Mouse (Mus musculus): ENCODE measurements around the gene Prdm15. TPM values are rescaled to one million over a fixed set of nuclear protein-coding genes. Genes with fewer than 3 reads are reported as not detected.
A peak's percentile ranks its signal among the peaks of the same experiment; 100 is the strongest.

Gene Prdm15
- total RNA-seq (2021): 1 to 10 TPM; 5.1 to 7.1 TPM

DNA sequence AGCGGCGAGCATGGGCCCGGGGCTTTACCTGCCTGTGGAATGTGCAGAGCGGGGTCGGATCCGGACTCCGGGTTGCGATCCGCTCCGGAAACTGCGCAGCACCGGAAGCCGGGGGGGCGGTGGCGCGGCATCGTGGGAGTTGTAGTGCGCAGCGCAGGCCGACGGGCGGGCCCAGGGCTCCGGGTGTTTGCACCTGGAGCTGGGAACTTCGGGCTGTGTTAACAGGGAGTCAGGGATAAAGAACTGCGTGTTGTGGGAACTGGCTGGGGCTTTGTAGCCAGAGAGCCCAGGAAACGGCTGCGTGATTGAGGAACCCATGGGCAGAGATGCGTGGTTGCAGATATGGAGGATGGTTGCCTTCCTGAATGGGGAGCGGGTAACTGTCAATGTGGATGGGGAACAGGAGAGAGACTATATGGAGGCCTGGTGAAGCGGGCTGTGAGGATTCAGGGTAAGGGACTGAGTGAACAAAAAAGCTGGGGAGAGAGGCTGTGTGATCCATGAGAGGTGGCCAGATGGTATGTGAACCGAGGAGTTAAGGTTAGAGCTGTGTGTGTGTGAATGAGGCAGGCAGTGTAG lies at the start of gene Prdm15:
TSS of gene Prdm15 (minus strand) at position 110 of the 579 bp plus-strand sequence.
- peak; percentile 90 for DNase-seq

DNA sequence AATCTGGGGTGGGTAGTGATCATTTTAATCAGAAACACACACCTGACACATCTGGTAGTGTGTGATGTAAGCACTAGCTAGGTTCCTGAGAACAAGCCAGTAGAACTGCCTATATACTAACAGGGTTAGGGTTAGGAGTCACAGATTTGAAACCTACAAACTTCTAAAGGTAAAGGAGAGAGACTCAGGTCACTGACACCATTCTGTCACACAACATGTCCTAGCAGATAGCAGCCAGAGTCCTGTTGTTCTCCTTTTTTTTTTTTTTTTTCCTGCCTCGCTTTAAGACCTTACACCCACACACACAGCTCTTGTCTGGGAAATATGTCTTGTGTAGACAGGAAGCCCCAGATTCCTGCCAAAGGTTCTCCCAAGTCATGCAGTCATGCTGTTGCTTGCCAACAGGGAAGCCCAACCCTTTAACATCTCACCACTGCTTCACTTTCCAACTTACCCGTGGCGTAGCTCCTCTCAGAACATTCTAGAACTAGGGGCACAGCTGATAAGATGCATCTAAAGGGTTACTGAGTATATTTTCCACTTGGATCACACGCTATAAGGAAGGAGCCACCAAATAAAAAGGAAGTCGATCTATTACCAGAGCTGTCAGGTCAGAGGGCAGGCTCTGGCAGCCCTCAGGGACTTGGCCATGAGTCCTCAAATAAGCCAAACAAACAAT lies 45.8 kb upstream of the Prdm15 start:
- DNase-seq: peak; percentile 66

DNA sequence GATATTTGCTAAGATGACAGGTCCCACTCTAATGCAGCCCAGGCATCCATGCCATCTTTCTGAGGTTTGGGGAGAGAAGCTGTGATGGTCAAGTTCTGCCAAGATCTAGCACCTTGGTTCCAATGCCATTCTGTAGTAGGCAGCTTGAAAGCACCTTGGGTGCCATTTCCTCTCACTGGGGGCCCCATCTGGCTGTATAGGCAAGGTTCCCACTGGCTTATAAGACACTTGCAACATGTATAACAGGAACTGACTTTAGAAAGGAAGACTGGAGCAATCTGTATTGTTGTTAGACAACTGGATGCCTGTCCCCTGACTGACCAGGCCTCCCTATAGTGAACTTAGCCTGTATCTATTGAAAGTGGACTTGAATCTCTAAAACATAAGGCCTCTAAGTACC lies 36.1 kb upstream of the Prdm15 start:
- no peak for DNase-seq

DNA sequence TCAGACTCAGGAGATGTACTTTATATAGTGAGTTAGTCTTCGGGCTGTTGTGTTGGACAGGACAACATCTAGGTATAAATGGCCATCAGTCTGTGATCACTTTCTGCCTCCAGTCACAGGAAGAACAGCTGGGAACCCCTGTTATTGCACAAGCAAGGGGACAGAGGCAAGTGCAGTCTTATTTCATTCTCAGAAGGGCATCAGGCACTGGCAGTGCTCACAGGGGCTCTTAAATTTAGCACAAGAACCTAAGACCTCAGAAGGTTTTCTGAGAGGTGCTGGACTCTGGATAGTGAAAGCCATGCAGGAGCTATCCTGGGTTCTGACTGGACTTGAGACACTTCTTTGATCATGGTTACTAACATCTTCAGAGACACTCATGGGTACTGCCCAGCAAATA lies 32.0 kb upstream of the Prdm15 start:
- DNase-seq: no peak

DNA sequence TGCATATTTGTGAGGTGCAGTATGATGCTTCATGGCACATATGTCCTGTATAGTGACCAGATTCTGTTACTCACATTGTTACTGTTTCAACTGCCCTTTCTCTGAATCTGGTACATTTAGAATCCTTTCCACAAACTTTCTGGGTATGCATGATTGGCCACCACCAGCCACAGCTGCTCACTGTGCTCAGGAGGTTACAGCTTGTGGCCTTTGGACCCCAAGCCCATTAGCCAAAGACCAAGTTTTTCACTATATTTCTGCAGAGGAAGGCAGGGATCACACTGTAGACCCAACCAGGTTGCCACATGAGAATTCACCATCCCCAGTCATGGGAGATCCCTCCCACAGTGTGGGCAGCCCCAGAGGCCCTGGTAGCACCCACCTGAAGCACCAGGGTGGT lies 31.2 kb upstream of the Prdm15 start:
- no peak for DNase-seq

DNA sequence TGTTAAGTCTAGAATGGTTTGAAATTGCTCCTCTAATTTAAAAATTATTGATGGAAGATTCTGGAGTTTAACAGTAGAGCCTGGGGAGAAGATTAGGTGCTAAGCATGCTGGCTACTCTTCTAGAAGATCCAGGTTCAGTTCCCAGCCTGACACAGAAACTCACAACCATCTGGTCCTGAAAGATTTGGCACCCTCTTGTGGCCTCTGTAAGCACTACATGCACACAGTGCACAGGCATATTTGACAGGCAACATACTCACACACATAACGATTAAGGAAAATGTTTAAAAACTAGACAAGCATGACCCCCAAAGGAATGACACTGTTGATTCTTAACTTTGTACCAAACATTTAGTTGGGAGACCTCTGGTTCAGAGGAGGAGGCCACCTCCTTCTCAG lies 27.5 kb upstream of the Prdm15 start:
- DNase-seq: peak; percentile 65

DNA sequence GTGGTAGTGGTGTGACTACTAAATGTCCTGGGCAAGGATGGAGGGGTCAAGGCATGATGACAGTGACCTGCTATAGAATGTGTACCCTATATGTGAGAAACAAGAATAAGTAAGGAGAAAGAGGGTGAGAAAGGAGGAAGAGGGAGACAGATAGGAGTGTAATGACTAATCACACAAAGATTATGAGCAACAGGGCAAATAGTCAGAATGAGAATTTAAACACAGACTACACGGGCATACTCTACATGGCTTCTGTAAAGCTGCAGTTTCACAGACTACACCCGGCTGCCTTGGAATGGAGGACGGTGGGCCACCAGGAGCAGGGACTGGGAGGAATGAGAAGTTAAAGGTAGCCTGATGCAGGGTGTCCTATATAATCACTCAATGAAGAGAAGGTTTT lies 25.9 kb upstream of the Prdm15 start:
- no peak for DNase-seq

DNA sequence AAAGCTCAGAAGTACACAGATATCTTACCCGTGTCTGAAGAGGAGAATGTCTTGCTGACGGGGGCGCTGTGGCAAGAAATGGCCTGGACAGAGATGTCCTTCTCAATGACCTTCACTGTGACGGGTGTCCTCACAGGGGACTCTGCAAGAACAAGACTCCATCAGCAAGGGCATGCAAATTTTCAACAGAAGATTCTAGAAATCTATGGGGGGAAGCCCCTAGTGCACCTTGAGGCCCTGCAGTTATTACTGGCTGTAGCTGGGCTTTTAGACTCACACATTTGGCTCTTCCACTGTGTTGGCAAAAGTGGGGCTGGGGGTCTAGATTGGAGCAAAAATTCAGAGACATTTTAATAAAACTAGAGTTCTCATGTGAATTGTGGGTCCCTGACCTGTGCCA lies 23.5 kb upstream of the Prdm15 start:
- DNase-seq: no peak

DNA sequence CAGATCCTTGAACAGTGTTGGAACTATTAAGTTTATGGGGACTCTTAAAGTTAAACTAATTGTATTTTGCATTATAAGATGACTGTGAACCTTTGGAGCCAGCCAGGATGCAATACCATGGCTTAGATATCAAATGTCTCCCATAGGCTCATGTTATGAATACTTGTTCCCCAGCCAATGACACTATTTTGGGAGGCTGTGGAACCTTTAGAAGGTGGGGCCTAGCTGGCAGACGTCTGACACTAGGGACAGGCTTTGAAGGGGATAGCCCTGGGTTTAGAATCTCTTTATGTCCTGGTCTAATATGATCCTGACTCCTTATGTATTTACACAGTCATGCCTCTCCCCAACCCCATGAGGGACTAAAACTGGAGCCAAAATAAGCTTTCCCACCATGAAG lies 22.7 kb upstream of the Prdm15 start:
- DNase-seq: no peak

DNA sequence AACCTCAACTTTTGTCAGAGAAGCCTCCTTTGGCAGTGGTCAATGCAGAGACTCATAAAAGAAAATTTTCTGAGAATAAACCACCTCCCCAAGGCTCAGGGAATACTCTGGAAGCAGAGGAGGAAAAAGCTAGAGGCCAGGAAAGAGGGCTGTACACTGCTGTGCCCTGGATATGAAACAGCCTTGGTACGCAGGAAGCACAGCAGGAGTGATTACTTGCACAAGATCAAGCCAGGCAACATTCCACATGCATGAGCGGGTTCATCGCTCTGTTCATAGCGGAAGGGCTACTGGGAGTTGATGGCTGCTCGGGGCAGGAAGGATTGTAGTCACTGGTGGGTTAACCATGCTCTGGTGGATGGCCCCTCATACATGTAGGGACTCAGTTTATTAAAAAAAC lies 21.0 kb upstream of the Prdm15 start:
- no peak for DNase-seq

DNA sequence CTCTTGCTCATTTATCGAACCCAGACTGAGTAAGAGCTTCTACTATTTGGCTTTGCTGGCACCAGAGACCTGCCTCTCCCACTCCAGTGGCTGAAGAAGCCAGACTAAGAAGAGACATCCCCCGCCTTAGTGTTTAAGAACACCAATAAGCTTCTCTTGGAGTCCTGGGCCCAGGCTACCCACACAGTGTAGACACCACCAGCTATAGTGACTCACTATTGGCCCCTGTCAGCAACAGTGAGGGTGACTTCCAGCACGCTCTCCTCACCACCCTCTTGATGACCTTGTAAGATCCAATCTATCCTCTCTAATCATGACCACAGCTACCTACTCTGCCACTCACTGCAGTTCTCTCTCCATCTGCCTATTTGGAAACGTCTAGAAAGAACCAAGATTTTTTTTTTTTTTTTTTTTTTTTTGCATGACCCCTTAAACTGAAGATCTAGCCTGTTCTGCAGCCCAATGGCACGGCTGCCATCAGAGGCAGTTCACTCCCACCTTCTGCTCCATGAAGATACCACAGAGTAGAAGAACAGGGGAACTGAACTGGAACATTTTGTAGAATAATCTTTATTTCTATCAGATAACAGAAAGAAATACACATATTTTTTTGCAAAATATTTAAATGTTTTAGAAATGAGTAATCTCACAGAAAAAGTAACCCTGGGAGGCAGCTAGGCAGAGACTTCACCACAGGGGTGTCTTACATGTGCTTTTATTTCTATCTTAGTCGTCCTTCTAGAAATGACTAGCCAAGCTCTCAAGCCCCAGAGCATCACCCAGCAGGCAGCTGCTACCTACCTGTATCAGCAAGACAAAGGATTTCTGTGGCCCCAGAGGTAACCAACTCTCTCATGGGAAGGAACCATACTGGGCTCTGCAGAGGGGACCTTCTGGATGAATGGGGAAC lies 17.8 kb upstream of the Prdm15 start:
- DNase-seq: no peak

DNA sequence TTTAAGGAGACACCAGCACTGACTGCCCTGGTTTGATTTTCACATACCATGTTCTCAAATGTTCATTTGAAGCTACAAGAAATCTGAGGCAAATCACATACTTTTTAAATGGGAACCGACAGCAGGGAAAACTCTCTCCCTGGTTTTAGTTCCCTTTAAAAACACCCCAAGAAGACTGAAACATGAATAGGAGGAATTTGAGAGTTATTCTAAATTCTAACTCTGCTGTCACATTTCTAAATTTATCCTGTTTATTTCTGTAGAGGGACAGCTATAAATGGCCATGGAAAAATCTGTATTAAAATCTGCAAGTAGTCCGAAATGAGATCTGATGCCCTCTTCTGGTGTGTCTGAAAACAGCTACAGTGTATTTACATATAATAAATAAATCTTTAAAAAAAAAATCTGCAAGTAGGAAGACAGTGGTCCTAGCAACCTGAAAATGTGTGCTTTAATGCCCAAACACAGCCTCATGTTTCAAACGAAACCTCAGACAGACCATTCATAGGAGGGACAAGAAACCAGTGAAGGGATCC lies 12.3 kb upstream of the Prdm15 start:
- no peak for DNase-seq

DNA sequence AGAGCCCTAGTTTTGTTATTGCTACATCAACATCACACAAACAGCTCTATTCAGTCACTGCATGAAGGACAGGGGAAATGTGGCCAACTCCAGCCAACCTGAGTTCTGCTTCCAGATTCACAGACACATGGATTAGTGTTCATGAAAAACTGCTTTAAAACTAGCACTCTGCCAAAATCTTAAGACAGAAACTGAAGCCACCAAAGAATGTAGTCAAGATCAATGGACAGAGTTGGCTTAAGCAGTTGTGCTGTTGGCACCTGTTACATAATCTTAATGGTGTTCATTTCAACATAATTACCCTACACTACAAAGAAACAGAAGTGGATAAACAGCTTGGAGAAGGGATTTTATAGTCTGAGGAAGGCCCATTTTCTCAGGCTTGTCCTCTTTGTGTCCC lies 4.4 kb upstream of the Prdm15 start:
- DNase-seq: no peak

DNA sequence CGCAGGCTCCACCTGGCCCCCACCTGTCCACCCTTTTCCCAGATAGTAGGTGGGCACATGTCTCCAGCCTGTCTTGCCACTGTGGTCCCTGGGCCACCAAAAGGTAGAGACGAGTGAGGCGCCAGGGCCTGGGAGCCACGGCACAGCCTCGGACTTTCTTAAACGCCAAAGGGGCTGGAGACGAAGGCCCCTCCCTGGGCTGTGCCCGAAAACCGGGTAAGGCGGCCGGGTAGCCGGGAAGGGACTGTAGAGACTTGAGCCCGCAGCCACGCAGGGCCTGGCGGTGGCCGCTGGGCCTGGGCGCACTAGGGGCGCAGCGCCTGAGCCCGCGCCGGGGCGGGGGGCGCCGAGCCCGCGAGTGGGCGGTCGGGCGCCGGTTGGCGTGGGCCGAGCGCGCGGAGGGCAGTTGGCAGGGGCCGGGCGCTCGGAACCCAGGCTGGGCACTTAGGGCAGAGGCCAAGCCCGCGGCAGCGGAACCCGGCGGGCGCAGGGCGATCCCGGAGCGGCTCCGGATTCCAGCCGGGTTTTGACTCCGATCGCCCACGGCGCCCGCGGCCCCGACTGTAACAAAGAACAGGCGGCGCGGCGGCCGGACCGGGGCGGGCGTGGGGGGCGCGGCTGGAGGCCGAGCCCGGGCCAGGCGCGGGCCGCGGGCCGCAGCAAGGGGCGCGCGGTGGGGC lies 449 bp downstream of the Prdm15 start:
- peak; percentile 91 for DNase-seq

DNA sequence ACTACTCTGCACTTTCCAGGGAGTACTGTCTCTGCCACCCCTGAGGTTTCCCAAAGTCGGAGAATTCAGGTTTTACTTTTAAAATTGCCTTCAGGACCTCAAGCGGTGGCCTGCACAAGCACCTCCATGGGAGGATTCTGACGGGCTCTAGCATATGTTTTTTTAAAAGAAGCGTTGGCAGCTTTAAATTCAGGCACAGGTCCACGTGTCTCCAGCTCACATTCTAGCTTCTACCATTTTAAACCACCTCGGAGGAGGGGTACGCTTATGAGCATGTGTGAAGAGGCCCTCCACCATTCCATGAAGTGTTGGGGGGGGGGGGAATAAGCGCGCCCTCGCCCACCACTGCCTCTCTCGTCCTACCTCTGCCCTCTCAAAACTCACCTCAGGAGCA lies 986 bp downstream of the Prdm15 start:
- DNase-seq: no peak

DNA sequence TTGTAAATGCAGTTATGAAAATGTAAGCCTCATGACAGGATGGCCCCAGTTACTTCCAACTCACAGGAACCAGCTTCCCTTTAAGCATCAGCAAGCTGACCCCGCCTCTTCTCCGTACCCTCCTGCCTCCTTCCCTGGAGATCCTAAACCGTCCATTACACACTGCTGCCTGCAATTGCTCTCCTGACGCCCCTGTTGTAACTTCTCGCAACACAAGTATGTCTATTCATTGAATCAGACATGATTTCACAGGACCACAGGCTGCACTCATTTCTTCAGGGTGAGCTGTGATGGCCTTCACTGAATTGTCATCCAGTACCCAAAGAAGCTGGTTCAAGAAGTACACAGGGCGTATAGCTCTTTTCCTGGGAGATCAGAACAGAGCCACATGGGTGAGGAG lies 2.8 kb downstream of the Prdm15 start:
- DNase-seq: no peak

DNA sequence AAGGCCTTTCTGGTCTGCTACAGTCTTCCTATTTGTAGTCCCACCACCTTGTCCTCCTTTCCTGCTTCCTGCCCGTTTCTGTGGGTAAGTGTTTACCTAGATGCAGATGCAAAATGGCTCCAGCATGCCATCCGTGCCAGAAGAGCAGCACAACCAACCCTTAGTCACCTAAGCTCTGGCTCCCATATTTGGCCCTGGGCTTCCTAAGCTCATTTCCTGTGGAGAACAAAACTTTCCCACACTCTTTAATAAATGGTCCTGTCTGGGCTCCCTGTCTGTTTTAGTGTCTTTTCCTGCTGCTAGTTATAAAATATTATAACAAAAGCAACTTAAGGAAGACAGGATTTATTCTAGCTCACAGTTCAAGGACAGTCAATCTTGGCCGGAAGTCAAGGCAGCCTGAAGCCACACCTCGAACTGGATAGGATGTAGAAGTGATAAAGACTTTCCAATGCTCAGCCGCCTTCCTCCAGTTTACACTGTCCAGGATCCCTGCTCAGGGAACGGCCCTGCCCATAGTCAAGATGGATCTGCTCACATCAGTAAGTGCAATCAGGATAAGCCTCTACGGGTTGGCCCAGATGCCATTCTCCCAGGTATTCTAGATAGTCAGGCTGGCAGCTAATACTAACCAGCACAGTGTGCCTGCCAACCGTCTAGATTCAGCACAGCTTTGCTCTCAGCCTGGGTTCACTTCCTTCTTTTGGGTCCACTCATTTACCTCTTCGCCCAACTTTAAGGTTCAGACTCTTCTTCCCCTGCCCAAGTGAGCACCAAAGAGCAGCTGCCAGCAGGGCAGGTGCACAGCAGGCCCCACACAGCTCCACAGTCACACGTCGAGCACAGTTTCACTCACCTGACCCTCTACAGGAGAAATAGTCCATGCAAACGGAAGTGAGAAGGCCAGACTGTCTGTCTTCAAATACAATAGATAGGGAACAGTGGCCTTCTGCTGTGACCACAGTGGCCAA lies 6.4 kb downstream of the Prdm15 start:
- DNase-seq: no peak

DNA sequence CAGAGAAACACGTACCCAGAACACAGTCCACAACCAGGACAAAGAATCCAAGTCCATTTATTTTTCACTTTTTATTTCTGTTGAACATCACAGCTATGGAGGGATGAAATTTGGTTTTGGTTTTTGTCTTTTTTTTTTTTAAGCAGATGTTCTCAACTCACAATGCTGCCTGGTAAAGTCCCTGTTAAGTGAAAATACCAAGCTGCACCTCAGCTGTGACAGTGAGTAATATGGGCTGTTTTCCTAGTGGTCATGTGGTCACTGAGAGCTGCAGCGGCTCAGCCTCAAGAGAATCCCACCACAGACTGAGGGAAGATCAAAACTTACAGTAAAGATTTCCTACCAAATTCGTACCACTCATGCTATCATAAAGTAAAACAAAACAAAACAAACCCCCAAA lies 19.5 kb downstream of the Prdm15 start:
- no peak for DNase-seq

DNA sequence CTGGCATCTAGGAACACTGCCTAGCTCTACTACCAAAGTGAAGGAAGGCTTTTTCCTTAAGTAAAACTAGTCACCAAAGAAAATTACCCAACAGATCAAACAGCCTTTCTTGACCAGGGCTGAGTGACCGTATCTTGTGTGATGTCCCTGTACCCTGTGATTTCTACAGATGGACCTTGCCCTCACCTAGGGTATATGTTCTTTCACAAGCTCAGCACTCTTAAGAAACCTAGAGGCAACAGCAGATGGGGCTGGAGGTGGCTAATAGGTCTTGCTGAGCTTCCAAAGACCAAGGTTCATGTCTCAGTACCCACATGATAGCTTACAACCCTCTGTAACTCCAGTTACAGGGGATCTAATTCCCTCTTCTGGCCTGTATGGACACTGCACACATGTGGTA lies 23.4 kb downstream of the Prdm15 start:
- DNase-seq: no peak

DNA sequence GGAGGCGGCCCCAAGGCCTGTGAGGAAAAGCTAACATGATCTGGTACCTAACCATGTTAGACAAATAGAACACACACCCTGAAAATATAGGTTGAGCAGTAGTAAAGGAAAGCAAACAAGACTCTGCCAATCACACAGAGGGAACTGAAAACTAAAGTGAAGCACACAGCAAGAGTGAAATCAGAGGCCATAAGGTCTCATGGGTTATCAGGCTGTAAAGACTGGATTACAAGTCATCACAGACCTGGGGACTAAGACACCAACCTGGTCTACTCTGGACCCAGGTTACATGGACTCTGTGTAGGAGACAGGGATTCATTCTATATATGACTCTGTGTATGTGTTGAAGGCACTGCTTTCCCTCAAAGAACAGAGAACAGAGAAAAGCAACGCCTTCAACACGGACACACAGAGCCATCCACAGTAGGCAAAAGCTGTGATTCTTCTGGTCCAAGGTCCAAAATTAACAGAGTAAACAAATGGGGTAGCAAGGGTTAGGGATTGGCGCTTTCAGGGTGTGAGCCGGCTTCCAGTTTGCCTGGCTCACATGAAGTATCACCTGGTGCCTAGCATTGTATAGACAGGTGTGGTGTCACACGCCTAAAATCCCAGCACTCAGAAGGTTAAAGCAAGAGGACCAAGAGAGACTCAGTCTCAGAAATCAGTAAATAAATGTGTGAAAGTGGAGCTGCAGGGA lies 28.2 kb downstream of the Prdm15 start:
- DNase-seq: no peak

DNA sequence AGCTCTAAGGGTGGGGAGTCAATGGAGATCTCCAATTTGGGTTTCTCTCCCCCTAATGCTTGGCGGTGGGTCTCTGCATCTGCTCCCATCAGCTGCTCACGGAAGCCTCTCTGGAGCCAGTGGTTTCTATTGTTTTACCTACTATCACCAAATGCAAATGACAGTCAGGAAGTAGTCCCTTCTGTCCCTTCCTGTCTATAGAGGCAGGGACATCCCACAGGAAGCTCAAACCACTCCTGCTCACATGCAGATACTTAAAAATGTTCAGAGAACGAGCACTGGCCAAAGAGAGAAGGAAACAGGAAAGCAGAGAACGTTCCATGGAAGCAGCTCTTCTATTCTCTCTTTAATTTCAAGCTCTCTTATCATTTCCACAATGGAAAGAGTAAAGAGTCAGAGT lies 32.1 kb downstream of the Prdm15 start:
- DNase-seq: no peak
